Mouse (Mus musculus) spleen, postnatal 36 days (tissue): ENCODE data around the gene BC016579.
A peak's percentile ranks its signal among the peaks of the same experiment; 100 is the strongest.

ENCODE experiments used
- DNase-seq, 2 experiments: peaks; one replicate each; pipeline ENCODE4 v3.0.0; 2022; ENCODE audit warnings: low spot score in 2 of 2, mixed read lengths in 1 of 2

The BC016579 gene

DNA sequence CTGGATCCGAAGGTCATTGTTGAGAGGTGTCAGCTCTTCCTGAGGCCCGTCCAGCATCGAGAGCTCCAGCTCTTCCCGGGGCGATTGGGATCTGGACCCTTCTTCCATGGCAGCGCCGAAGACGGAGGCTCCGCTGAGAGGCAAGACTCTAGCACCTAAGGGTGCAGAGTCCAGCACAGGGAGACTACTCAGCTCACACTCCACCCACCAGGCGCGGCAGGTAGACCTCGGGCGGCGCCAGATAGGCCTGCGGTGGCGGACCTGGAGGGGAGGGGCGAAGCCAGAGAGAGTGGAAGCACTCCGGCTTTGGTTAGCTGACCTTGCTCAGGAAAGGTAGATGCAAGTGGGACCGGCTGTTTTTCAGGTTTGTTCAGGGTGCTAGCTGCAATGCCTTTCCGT, at the start of gene BC016579:
BC016579 (minus strand) TSS at position 135 of the 399 bp plus-strand sequence.
- no peak for DNase-seq

DNA sequence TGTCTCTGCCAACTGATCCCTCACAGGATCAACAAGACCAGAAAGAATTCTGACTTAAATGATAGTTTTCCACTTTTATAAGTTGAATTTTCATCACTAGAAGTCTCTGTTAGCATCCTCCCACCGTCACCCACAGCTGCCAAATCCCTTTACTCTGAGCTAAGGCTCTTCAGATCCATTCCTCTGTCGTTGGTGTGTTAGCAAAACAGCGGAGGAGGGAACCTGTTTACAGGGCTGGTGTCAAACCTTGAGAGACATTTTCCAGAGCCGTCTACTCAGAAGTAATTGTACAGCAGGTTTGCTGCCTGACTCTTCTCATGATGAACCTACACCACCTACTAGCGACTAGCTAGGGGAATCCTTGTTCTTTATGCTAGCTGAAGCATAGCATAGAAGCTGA, 45.4 kb upstream of the BC016579 start:
- no peak for DNase-seq

DNA sequence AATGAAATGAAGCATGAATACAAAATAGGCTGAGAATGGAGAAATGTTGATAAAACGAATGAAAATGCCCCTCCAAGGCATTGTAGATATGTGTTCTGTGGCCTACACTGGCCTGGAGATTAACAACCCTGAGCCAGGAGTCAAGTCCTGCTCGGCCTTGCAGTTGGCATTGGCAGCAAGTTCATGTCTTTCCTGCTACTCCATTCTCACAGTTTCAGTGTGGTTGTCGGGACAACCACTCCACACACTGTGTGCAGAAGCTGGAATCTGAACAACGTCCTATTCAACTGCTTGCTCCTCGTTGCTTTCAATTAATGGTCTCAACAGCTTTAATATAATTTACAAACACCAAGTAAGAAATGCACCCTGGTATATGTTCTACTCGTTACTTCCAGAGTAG, 44.1 kb upstream of the BC016579 start:
- no peak for DNase-seq

DNA sequence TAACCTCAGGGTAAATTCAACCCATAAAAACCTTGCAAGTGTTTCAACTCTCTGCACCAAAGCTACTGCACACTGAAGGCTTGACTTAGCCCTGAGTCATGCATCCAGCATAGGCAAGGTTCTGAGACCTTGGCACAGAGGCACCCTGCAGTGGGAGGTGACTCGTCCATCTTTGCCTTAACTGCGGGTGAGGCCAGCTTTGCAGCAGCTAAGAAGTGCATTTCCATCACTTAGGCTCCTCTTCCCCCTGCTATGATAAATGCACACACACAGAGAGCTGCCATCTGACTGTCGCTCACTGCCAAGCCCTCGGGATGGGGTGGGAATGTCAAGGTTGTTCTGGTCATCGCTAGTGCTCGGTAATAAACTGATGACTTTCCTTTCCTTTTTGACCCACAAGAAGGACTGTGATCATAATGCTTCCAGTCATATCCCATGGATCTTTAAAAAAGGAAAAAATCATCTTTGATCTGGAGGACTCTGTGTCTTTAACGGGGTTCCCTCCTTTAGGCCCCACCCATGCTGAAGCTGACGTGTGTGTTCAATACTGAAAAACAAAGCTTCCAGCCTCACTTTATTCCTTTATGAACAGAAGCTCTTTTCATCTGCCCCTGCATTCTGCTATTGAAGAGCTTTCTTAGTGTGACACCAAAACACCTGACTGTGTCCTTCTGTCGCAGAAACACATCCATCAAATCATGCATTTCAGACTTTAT, 41.7 kb upstream of the BC016579 start:
- DNase-seq = no peak

DNA sequence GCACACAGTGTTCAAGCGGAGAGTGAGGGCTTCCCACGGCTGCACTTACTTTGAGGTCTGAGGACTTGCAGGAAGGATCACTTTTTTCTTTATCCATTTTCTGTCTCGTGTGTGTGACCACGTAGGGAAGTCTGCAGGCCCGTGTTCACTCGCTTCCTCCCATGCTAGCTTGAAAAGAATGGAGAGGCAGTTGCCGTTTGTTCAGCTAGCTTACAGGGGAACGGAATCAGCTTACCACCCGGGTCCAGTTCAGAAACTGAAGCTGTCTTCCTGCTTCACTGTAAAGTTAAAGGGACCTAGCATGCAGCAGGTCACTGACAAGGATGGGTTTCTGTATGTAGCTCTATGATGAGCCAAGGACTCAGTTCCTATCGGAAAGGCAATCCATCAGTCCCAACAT, 39.7 kb upstream of the BC016579 start, which contains the start of gene Tmprss7:
Tmprss7 (minus strand) TSS at position 101 of the 400 bp plus-strand sequence.
- DNase-seq = no peak

DNA sequence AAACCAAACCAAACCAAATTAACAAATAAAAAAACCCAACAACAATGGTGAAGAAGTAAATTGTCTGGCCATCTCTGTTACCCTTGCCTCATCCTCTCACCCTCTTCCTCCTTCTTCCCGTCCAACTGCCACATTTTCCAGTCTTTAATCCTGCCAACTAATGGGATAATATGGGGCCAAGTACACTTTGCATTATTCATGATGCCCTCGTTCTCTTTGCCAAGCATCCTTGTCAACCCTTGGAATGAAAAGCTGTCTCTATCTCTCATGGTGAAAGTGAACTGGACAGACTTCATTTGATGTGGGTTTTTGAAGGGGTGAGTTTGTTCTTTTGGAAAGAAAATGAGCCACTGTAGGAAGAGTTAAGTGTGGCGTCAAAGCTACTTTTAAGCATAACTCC, 39.0 kb upstream of the BC016579 start:
- no peak for DNase-seq

DNA sequence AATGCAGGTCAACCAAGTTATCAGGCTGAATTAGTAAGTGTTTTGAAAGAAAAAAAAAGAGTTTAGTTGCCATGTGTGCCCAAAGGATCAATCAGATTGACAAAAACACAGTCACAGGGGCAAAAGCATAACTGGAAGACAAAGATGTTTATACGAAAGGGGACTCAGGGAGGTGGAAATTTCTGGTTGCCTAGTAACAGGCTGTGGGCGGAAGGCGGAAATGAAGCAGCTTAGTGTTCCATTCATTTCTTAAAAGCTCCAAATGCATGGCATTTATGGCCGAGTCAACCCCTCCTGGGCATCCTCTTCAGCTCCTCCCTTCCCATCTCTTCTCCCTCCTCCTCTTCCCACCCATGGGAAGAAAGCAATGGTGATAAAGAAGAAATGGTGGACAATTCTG, 36.3 kb upstream of the BC016579 start:
- DNase-seq = no peak

DNA sequence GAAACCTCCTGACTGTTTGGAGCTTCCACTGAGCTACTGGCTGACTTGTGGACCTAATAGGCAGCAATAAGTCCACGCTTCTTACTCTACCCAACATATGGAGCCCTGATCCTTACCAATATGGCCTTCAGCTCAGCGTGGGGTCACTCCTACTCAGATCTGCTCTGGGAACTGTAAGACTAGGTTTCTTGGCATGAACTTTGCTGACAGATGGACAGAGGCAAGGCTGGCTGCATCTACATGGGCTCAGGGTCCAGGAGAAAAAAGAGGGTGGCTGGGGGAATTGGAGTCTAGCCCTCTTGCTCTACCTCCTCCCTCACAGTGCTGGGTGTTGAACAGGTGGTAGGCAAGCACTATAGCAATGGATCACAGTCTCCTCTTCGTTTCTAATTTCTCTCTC, 33.0 kb upstream of the BC016579 start:
- DNase-seq = no peak

DNA sequence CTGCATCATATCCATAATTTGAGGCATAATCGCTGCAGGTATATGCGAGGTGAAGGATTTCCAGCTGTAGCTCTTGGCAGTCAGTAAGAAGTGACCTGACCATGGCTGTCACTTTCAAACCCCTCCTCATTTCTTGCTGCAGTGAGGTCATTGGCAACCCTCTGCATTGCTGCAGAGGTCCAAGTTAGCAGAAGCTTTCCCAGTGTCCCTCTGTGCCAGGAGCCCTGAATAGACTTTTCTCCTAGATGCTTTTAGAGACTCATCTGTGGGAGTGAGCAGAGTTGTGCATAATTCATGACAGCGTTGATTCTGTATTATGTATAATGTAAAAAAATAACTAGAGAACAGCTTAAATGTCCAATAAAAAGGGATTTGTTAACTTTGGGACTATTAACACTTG, 31.4 kb upstream of the BC016579 start:
- DNase-seq = no peak

DNA sequence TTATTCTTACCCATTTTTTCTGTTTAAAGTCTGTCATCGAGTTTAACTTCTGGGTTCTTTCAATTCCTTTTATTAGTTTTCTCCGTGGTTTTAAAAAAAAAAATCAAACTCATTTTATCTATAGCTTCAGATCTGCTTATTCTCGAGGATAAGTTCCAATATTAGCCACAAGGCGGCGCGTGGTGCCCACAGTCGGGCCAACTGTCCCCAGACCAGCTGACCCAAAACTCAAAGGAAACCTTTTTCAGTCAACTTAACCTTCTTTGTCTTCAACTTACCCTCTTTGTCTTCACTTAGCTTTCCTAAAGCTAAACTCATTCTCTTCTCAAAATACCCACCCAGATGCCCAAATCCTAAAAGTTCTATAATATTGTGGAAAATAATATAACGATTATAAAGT, 30.9 kb upstream of the BC016579 start:
- DNase-seq = peak; percentile 9

DNA sequence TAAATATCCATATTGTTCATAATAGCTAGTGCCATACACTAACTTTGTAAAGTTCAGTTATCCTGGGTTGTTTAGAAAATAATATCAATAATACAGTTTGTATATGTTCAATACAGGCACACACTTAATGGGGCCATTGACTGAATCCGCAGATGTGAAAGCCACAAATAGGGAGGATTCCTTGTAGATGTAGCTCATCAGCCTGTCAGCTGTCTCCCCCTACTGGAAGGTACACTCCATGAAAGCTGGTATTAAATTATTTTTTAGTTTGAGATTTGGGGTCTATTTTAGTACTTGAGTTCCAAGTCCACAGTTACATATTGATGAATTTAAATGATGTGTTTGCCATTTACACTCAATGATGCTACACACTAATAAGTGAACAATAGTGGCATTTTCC, 22.6 kb upstream of the BC016579 start:
- no peak for DNase-seq

DNA sequence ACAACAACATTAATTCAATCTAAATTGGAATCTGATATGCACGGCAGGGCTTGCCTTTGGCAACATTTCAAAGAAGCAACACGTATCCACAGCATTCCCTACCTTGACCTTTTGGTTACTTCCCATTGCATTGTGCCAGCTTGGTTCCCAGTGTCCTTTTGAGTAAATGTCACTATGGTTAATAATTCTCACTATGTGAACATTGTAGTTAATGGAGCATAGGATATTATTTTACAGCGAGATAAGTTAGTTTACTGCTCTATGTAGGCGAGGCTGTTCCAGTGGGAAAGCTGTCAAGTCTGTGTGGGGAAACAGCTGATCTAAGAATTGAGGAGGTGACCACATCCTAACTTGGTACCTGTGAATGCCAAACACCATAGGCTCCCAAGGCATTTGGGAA, 16.1 kb upstream of the BC016579 start:
- DNase-seq = no peak

DNA sequence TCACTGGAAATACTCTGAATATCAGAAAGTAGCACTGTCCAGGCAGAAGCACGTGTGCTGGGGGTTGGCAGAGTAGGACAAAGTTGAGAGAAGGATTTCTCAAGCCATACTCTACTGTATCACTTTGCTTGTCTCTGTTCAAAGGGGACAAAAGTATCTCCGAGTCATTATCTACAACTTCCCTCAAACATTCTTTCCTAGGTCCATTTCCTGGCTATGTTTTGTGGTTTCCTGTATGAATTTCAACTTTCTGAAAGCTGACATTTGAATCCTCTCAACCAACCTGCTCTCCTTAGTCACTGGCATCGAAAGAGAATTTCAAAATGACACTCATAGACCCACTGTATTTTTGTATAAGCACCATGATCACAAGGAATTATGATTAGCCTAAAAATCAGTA, 14.3 kb upstream of the BC016579 start:
- no peak for DNase-seq

DNA sequence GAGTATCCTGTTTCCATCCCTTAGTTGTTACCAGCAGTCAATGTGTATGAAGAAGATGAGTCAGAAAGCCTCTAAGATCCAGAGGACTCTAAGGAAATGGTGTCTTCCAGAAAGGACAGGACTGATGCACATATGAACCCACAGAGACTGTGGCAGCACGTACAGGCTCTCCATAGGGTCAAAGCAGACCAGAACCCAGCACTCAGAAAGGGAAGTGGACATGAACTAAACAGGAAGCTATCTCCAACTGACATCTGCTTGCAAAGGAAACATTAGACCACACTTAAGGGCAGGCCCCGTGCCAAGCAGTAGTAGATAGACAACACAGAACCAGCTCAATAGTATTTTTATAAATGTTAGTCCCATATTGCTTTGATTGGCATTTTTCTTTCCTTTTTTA, 12.3 kb upstream of the BC016579 start:
- peak; percentile 21 to 34 for DNase-seq

DNA sequence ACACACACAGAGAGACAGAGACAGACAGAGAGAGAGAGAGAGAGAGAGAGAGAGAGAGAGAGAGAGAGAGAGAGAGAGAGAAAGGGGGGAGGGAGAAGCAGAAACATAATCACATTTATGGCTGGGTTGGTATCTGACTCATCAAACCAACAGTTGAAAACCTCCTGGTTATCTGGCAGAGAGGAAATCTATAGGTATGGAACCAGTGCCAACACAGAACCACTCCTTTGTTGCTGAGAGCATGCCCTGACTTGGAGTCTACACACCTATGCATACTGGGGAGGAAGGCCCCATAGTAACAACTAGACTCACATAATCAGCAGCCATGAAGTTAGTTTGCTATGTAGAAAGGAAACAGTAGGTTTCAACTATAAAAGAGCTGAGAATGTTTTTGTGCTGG, 8.5 kb upstream of the BC016579 start:
- DNase-seq = no peak

DNA sequence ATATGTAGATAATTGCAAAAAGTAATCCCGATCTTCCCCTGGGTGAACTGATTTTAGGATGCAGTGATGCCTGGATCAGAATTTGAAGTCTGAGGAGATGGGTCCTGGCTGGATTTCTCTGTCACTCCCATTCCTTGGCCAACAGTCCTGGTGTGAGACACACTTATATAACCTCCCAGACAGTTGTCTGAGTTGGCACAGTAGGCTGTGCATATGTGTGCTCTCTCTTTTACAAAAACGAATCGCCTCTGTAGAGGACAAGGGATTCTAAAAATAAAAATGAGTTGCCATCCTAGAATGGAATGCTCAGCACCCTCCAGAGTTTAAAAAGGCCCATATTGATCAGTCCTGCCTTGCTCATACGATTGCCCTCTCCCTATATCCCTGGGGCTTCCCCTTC, 5.7 kb upstream of the BC016579 start:
- DNase-seq = no peak

DNA sequence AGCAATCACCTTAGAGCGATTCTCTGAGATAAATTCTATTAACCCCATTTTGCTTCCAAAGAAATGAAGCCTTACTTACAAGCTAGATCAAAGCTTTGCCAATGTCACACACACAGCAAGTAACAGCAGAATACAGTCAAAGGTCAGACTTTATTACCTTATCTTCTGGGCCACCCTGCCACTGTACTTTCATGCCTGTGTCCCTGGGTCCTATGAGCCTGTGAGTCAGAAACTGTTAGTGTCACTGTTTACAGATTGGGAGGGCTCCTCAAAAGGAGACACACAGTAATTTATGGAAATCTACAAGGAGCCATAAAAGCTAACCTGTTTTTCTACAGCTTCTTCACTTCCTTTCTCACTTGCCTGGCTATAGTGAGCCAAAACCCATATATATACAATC, 4.4 kb upstream of the BC016579 start:
- DNase-seq = no peak

DNA sequence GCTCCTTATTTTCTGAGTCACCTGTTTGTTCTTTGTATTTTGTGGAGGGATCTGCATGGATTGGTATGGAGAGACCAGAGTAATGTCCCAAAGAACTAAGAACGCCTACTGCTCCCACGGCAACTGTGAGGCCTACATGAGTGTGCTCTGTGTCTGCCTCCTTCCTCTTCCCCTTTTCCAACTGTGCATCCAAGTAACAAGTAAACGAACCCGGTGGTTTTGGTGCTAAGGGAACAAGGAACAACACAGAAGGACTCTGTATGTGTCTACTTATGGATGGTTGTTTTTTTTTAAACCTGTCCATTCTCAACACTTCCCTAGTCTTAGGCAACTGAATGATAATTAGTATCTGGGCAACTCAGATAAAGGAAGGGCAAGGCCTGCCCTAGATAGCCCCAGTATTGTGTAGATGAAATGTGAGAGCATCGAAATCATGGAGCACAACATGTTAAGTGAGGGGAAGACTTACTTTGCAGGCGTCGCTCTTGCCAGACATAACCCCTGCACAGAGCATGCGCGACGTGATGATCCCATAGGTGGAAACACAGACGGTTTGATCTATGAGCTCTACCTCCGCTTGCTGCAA, 3.8 kb upstream of the BC016579 start:
- DNase-seq = no peak

DNA sequence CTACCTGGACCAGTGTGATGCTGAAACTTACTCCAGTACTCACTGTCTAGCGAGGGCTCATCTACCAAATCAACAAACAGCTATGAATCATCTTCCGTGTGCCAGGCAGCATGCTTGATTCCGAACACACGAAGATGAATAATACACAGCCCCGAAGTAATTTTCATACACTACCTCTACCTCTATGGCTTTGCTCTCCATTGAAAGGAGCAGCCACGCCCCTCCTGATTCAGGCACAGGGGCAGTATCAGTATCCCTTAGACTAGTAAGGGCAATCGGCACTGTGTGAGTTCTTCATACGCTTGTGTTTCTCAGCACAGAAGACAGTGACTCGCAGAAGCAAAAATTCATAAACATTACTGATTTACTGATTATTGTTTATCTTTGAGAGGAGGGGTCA, 597 bp upstream of the BC016579 start:
- no peak for DNase-seq

DNA sequence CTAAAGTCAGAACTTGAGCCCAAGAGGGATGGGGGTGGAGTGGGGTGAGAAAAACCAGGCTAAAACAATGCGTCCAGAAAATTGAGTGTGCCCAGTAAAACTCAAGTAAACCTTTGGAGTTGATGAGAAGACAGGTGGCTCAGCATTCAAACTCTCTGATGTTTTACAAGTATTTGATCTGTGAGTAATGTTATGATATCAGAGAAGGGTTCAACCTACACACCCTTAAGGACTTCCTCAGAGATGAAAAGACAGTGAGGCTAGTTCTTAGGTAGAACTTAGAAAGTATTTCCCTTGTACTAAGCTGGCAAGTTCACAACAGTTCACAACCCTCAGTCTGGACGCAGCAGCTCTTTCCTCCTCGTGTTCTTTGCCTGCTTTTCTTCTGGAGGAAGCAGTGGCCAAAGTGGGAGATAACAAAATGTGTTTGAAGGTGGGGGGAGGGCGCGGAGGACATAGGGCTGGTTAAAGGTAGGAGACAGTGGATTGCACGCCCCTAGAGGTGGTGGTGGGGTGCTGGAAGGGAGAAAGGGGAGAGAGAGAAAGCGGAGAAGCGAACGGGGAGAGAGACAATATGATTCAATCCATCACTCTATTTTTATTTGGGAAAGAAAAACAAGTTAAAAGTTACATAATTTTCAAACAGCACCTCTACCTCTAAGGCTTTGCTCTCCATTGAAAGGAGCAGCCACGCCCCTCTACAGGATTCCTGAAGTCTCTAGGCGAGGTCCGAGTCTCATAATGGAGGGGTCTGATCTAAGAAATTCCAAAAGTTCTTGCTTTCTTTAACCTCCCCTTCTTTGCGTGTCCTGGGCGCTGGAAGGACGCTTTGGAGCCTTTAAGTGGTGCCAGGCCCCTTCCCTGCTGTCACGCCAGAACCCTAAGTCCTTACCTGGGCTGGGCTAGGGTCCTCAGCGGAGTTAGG, 597 bp downstream of the BC016579 start:
- DNase-seq = no peak

DNA sequence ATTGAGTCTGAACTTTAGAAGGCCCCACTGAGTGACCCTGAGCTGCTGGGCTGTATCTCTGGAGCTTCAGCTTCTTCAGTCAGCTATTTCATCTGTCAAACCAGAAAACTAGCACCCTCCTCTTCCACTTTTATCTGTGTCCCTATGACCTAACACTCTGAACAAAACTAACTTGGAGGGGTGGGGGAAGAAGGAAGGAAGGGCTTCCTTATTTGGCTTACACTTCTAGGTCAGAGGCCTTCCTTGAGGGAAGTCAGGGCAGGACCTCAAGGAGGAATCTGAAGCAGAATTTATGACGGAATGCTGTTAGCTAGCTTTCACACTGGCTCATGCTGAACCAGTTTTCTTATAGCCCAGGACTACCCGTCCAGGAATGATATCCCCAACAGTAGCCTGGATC, 2.4 kb downstream of the BC016579 start:
- no peak for DNase-seq

DNA sequence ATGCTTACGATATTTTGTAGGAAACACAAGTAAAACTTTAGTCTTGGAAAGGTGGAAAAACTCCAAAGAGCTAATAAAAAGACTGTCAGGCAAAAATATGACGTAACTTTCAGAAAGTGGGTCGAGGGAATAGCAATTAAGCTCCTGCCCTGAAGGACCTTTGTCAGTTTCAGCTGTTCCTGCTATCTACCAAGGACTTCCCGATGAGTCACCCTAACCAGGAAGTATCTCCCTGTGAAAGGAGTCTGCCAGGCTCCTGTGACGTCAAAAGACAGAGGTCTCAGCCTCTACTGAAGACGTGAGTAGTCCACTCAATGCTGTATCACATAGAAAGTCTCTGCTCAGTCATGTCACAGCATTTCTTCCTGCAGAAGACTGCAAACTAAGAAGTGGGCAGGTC, 9.5 kb downstream of the BC016579 start:
- no peak for DNase-seq

DNA sequence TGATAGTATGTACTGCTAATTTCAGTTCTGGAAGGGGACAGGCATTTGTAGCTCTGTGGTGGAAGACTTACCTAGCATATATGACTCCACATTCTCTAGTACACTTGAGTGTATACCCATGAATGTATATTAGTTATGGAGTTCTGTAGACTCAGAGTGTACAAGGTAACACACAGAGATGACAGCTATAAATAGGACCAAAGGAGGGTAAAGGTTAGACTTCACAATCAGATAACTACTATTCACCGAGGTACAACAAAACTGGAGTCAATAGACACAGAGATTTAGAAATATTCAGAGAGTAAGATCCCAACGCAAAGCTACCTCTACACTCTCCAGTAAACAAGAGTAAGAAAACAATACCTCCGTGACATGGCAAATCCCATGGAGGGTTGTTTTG, 9.9 kb downstream of the BC016579 start:
- no peak for DNase-seq
